Mouse (Mus musculus): ENCODE measurements around the gene Nelfa. TPM values are rescaled to one million over a fixed set of nuclear protein-coding genes. Genes with fewer than 3 reads are reported as not detected.
A peak's percentile ranks its signal among the peaks of the same experiment; 100 is the strongest.
"Not testable (repeated sequence)": the region's sequence is repeated elsewhere in the genome, so short reads cannot be mapped to it uniquely, and the experiment has no call there.

Nelfa gene
- polyA plus RNA-seq, 1 experiment from 2014 or later = 53.3 TPM

DNA sequence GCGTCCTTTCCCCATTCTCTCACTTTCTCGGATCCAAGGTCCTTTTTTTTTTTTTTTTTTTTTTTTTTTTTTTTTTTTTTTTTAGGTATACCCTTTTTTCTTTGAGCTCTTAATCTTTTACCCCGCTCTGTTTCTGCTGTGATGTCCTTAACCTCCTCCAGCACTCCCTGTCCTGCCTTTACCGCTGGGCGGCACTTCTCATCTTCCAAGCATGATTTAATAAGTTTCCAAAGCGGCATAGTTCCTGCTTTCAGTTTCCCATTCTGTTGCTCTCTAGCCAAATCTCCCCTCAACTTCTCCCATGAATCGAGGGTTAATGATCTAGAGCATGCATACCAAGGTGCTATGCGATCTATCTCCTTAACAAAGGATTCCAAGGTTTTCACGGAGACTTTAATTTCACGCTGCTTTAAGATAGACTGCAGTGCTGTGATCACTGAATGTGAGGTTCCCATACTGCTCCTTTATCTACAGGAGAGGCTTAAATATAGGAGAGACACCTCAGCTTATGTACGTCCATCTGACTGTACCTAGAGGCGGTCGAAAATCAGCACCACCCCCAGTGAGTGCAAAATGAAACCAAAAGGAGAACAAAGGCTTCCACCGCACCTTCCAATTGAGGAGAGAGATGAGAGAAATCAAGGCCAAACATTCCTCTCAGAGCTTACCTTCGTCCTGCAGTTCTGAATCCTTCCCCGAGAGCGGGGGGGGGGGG, 17.4 kb upstream of the Nelfa start:
- no peaks in the 10 kb centered on the region for H3K27me3 ChIP-seq (ENCODE audit: control insufficient read depth, insufficient read depth, low read depth, low read length)
- ATAC-seq (ENCODE audit: low read depth) = no peak
- H3K4me3 ChIP-seq (ENCODE audit: low read length) = no peak overlapping the region
- peaks cover 11% of the 10 kb centered on the region for H3K9me3 ChIP-seq (ENCODE audit: control insufficient read depth, low read length)
- H3K4me1 ChIP-seq (replicated peaks; ENCODE audit: control insufficient read depth, insufficient read depth, low read length) = no peaks in the 10 kb centered on the region
- no peaks in the 10 kb centered on the region for H3K36me3 ChIP-seq (ENCODE audit: control insufficient read depth, insufficient read depth, low read length)
- 86% methylated on average over 15 of the region's 17 CpGs for WGBS
- H3K9ac ChIP-seq (ENCODE audit: low read length) = no peak overlapping the region
- no peak overlapping the region for H3K4me2 ChIP-seq (ENCODE audit: low read depth, low read length)
- H3K27ac ChIP-seq (ENCODE audit: low read length) = no peak overlapping the region

- H3K27ac ChIP-seq (ENCODE audit: low read length) = no peak overlapping the region
- H3K4me3 ChIP-seq (ENCODE audit: low read length) = no peak overlapping the region
- WGBS = 79% methylated on average over 4 of the region's 4 CpGs
- H3K27me3 ChIP-seq (ENCODE audit: control insufficient read depth, insufficient read depth, low read depth, low read length) = no peaks in the 10 kb centered on the region
- no peak overlapping the region for H3K9ac ChIP-seq (ENCODE audit: low read length)
- H3K36me3 ChIP-seq (ENCODE audit: control insufficient read depth, insufficient read depth, low read length) = no peaks in the 10 kb centered on the region
- H3K9me3 ChIP-seq (ENCODE audit: control insufficient read depth, low read length) = peaks cover 14% of the 10 kb centered on the region
- no peak overlapping the region for H3K4me2 ChIP-seq (ENCODE audit: low read depth, low read length)
- no peak for ATAC-seq (ENCODE audit: low read depth)
- H3K4me1 ChIP-seq (replicated peaks; ENCODE audit: control insufficient read depth, insufficient read depth, low read length) = no peaks in the 10 kb centered on the region
Observed at GRCm38 (mm10) chr5:33948314-33948713, 12.1 kb upstream of the Nelfa start.

- not testable (repeated sequence) for H3K36me3 ChIP-seq (ENCODE audit: control insufficient read depth, insufficient read depth, low read length); H3K4me3 ChIP-seq (ENCODE audit: low read length); ATAC-seq (ENCODE audit: low read depth); H3K27ac ChIP-seq (ENCODE audit: low read length); H3K4me2 ChIP-seq (ENCODE audit: low read depth, low read length); H3K9ac ChIP-seq (ENCODE audit: low read length); H3K4me1 ChIP-seq (replicated peaks; ENCODE audit: control insufficient read depth, insufficient read depth, low read length); H3K27me3 ChIP-seq (ENCODE audit: control insufficient read depth, insufficient read depth, low read depth, low read length)
- H3K9me3 ChIP-seq (ENCODE audit: control insufficient read depth, low read length) = peaks cover 14% of the 10 kb centered on the region
- 84% methylated on average over 16 of the region's 16 CpGs for WGBS
Observed at GRCm38 (mm10) chr5:33947035-33947434, 10.8 kb upstream of the Nelfa start.

GRCm38 (mm10) chr5:33938448-33938847, 2.2 kb upstream of the Nelfa start:
- Histone ChIP-seq H3K9ac (ENCODE audit: low read length) (no peak overlapping the region), H3K4me1 (replicated peaks; ENCODE audit: control insufficient read depth, insufficient read depth, low read length) (peaks cover 17% of the 10 kb centered on the region), H3K36me3 (ENCODE audit: control insufficient read depth, insufficient read depth, low read length) (no peaks in the 10 kb centered on the region), H3K27me3 (ENCODE audit: control insufficient read depth, insufficient read depth, low read depth, low read length) (no peaks in the 10 kb centered on the region), H3K4me2 (ENCODE audit: low read depth, low read length) (no peak overlapping the region), H3K27ac (ENCODE audit: low read length) (no peak overlapping the region), H3K4me3 (ENCODE audit: low read length) (no peak overlapping the region), H3K9me3 (ENCODE audit: control insufficient read depth, low read length) (peaks cover 6% of the 10 kb centered on the region)
- ATAC-seq (ENCODE audit: low read depth) = no peak
- WGBS = 88% methylated on average over 3 of the region's 3 CpGs

DNA sequence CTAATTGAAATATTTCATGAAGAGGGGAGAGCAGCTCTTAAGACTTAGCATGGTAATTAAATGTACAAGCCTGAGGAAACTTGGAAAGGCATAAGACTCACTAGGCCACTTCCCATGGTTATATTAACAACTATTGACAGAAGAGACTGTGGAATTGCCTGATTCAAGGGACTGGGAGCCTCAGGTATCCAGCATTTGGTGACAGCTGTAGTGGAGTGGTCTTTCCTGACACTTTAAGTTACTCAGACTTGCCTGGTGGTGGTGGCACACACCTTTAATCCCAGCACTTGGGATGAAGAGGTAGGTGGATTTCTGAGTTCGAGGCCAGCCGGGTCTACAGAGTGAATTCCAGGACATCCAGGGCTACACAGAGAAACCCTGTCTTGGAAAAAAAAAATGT, 1.0 kb upstream of the Nelfa start:
- peak overlapping the region; percentile 92 for H3K4me2 ChIP-seq (ENCODE audit: low read depth, low read length)
- ATAC-seq (ENCODE audit: low read depth) = no peak
- no peaks in the 10 kb centered on the region for H3K36me3 ChIP-seq (ENCODE audit: control insufficient read depth, insufficient read depth, low read length)
- peaks cover 4% of the 10 kb centered on the region for H3K9me3 ChIP-seq (ENCODE audit: control insufficient read depth, low read length)
- 97% methylated on average over 2 of the region's 2 CpGs for WGBS
- peaks cover 17% of the 10 kb centered on the region for H3K4me1 ChIP-seq (replicated peaks; ENCODE audit: control insufficient read depth, insufficient read depth, low read length)
- peak overlapping the region; percentile 83; the same call in 1 of the 2 replicates for H3K9ac ChIP-seq (ENCODE audit: low read length)
- no peak overlapping the region for H3K27ac ChIP-seq (ENCODE audit: low read length)
- H3K4me3 ChIP-seq (ENCODE audit: low read length) = peak overlapping the region; percentile 93
- no peaks in the 10 kb centered on the region for H3K27me3 ChIP-seq (ENCODE audit: control insufficient read depth, insufficient read depth, low read depth, low read length)

- Histone ChIP-seq H3K4me2 (ENCODE audit: low read depth, low read length) (peak overlapping the region; percentile 57), H3K9me3 (ENCODE audit: control insufficient read depth, low read length) (peaks cover 4% of the 10 kb centered on the region; the same call in 1 of the 2 replicates), H3K36me3 (ENCODE audit: control insufficient read depth, insufficient read depth, low read length) (no peaks in the 10 kb centered on the region), H3K27me3 (ENCODE audit: control insufficient read depth, insufficient read depth, low read depth, low read length) (no peaks in the 10 kb centered on the region), H3K4me1 (replicated peaks; ENCODE audit: control insufficient read depth, insufficient read depth, low read length) (peaks cover 17% of the 10 kb centered on the region), H3K4me3 (ENCODE audit: low read length) (peak overlapping the region; percentile 93), H3K9ac (ENCODE audit: low read length) (peak overlapping the region; percentile 95), H3K27ac (ENCODE audit: low read length) (peak overlapping the region; percentile 91)
- WGBS = under 1% methylated on average over 39 of the region's 39 CpGs
- ATAC-seq (ENCODE audit: low read depth) = peak; percentile 56
Observed at GRCm38 (mm10) chr5:33935700-33936111, 507 bp downstream of the Nelfa start.

DNA sequence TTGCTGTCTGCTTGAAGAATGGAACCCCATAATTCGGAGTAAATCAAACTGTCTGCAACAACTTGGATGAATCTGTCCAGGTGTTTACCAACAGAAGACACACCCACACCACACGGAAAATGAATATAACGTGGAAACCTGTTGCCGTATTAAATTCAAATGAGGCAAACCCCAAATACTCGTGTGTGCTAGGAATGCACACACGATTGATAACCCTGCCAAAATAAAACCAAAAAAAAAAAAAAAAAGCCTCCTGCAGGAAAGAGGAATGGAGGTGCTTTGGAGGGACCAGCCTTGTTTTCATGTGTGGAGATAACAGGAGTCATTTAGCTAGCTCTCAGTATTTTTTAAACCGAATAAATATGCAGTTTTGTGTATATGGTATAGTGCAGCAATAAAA, 1.3 kb downstream of the Nelfa start:
- Histone ChIP-seq H3K4me2 (ENCODE audit: low read depth, low read length) (peak overlapping the region; percentile 57), H3K4me1 (replicated peaks; ENCODE audit: control insufficient read depth, insufficient read depth, low read length) (peaks cover 17% of the 10 kb centered on the region), H3K9ac (ENCODE audit: low read length) (no peak overlapping the region), H3K27me3 (ENCODE audit: control insufficient read depth, insufficient read depth, low read depth, low read length) (no peaks in the 10 kb centered on the region), H3K36me3 (ENCODE audit: control insufficient read depth, insufficient read depth, low read length) (peaks cover 6% of the 10 kb centered on the region), H3K9me3 (ENCODE audit: control insufficient read depth, low read length) (no peaks in the 10 kb centered on the region; the same call in 1 of the 2 replicates), H3K27ac (ENCODE audit: low read length) (no peak overlapping the region), H3K4me3 (ENCODE audit: low read length) (peak overlapping the region; percentile 93)
- WGBS = 67% methylated on average over 7 of the region's 7 CpGs
- no peak for ATAC-seq (ENCODE audit: low read depth)

DNA sequence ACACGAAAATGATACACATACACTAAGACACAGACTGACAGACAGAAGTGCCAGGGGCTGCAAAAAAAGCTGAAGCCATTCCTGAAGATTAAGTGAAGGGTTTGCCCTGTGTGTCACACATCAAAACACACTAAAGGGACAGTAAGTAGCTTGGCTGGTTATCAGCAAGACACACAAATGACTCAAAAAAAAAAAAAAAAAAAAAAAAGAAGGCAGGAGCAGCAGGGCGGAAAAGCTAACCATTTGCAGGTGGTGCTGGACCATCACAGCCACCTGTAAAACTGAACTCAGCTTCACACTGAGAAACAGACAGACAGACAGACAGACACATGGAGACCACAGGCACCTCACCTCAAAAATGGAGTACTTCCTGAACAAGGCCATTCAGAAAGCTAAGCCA, 2.1 kb downstream of the Nelfa start:
- Histone ChIP-seq H3K4me2 (ENCODE audit: low read depth, low read length) (peak overlapping the region; percentile 57), H3K9ac (ENCODE audit: low read length) (no peak overlapping the region), H3K27ac (ENCODE audit: low read length) (no peak overlapping the region), H3K4me1 (replicated peaks; ENCODE audit: control insufficient read depth, insufficient read depth, low read length) (peaks cover 17% of the 10 kb centered on the region), H3K9me3 (ENCODE audit: control insufficient read depth, low read length) (no peaks in the 10 kb centered on the region), H3K36me3 (ENCODE audit: control insufficient read depth, insufficient read depth, low read length) (peaks cover 13% of the 10 kb centered on the region), H3K27me3 (ENCODE audit: control insufficient read depth, insufficient read depth, low read depth, low read length) (no peaks in the 10 kb centered on the region), H3K4me3 (ENCODE audit: low read length) (no peak overlapping the region)
- 78% methylated on average over 2 of the region's 2 CpGs for WGBS
- ATAC-seq (ENCODE audit: low read depth) = no peak

GRCm38 (mm10) chr5:33932413-33932812, 3.8 kb downstream of the Nelfa start:
- H3K9me3 ChIP-seq (ENCODE audit: control insufficient read depth, low read length) = peaks cover 3% of the 10 kb centered on the region; the same call in 1 of the 2 replicates
- peaks cover 17% of the 10 kb centered on the region for H3K4me1 ChIP-seq (replicated peaks; ENCODE audit: control insufficient read depth, insufficient read depth, low read length)
- 84% methylated on average over 2 of the region's 2 CpGs for WGBS
- H3K27ac ChIP-seq (ENCODE audit: low read length) = no peak overlapping the region
- no peak overlapping the region for H3K4me2 ChIP-seq (ENCODE audit: low read depth, low read length)
- no peak overlapping the region for H3K9ac ChIP-seq (ENCODE audit: low read length)
- H3K36me3 ChIP-seq (ENCODE audit: control insufficient read depth, insufficient read depth, low read length) = peaks cover 24% of the 10 kb centered on the region
- no peak for ATAC-seq (ENCODE audit: low read depth)
- H3K4me3 ChIP-seq (ENCODE audit: low read length) = no peak overlapping the region
- no peaks in the 10 kb centered on the region for H3K27me3 ChIP-seq (ENCODE audit: control insufficient read depth, insufficient read depth, low read depth, low read length)

All from lung, embryonic 16.5 days (tissue).